Mouse (Mus musculus) right cerebral cortex, postnatal 25 days (tissue): Measurements from ENCODE around the gene Gm13278.
A peak's percentile ranks its signal among the peaks of the same experiment; 100 is the strongest.
"Not testable (repeated sequence)": the region's sequence is repeated elsewhere in the genome, so short reads cannot be mapped to it uniquely, and the experiment has no call there.

Source experiments
- DNase-seq: peaks from one replicate; pipeline ENCODE4 v3.0.0; 2022

The Gm13278 gene

GRCm38 (mm10) chr4:88793936-88794675 is 2.8 kb downstream of the Gm13278 start, which contains the start of gene Gm13275:
Gene Gm13275, plus strand, starts transcription at chr4:88794487.
- DNase-seq = peak; percentile 61

GRCm38 (mm10) chr4:88797097-88797496 is 5.7 kb downstream of the Gm13278 start, which contains the start of gene Gm13279:
Gene Gm13279, plus strand, starts transcription at chr4:88797397.
- DNase-seq = not testable (repeated sequence)

- not testable (repeated sequence) for DNase-seq
Measured at GRCm38 (mm10) chr4:88799365-88799764, 8.0 kb downstream of the Gm13278 start, which contains the start of gene Gm13285. Gene Gm13285, plus strand, starts transcription at chr4:88799665.

GRCm38 (mm10) chr4:88802954-88803353 is 11.6 kb downstream of the Gm13278 start, which contains the start of gene Gm13287:
Gene Gm13287, plus strand, starts transcription at chr4:88803254.
- DNase-seq = not testable (repeated sequence)

- not testable (repeated sequence) for DNase-seq
Measured at GRCm38 (mm10) chr4:88805231-88805630, 13.9 kb downstream of the Gm13278 start, which contains the start of gene Gm13288. Gene Gm13288, plus strand, starts transcription at chr4:88805531.

GRCm38 (mm10) chr4:88805761-88806160 is 14.4 kb downstream of the Gm13278 start:
- DNase-seq = not testable (repeated sequence)

- no peak for DNase-seq
Measured at GRCm38 (mm10) chr4:88815928-88816327, 24.6 kb downstream of the Gm13278 start, which contains the start of gene Ifna7. Gene Ifna7, plus strand, starts transcription at chr4:88816228.

GRCm38 (mm10) chr4:88819659-88820058 is 28.3 kb downstream of the Gm13278 start, which contains the start of gene Ifna11:
Gene Ifna11, plus strand, starts transcription at chr4:88819959.
- DNase-seq = no peak

- no peak for DNase-seq
Measured at GRCm38 (mm10) chr4:88822995-88823394, 31.6 kb downstream of the Gm13278 start.

GRCm38 (mm10) chr4:88827116-88827515 is 35.8 kb downstream of the Gm13278 start, which contains the start of gene Ifna6:
Gene Ifna6, plus strand, starts transcription at chr4:88827416.
- not testable (repeated sequence) for DNase-seq

GRCm38 (mm10) chr4:88830523-88830922 is 39.2 kb downstream of the Gm13278 start:
- peak; percentile 19 for DNase-seq

GRCm38 (mm10) chr4:88835225-88835624 is 43.9 kb downstream of the Gm13278 start, which contains the start of gene Ifna5:
Gene Ifna5, plus strand, starts transcription at chr4:88835525.
- not testable (repeated sequence) for DNase-seq

- DNase-seq = no peak
Measured at GRCm38 (mm10) chr4:88838828-88839227, 47.5 kb downstream of the Gm13278 start.

GRCm38 (mm10) chr4:88840058-88840457 is 48.7 kb downstream of the Gm13278 start:
- DNase-seq = no peak

- DNase-seq = no peak
Measured at GRCm38 (mm10) chr4:88841438-88841911, 50.1 kb downstream of the Gm13278 start, which contains the start of gene Ifna4. Gene Ifna4, plus strand, starts transcription at chr4:88841861.
